Mouse (Mus musculus) T-helper 2 cell (primary cell): ENCODE results near the gene Bag6.

Experiments used
- in situ Hi-C: fragments of 300-600 bp; cut with MboI, MseI; formaldehyde crosslinking; loops from one replicate; pipeline ENCODE4 v1.15.1; 2025; ENCODE audit warnings: high pct_unique_total_duplicates

Bag6 gene

GRCm38 (mm10) chr17:35193881-35194843, 59.2 kb downstream of the Bag6 start, which contains the start of gene Ltb:
Gene Ltb (plus strand): TSS chr17:35194439.
- in situ Hi-C loops = no loop called here

DNA sequence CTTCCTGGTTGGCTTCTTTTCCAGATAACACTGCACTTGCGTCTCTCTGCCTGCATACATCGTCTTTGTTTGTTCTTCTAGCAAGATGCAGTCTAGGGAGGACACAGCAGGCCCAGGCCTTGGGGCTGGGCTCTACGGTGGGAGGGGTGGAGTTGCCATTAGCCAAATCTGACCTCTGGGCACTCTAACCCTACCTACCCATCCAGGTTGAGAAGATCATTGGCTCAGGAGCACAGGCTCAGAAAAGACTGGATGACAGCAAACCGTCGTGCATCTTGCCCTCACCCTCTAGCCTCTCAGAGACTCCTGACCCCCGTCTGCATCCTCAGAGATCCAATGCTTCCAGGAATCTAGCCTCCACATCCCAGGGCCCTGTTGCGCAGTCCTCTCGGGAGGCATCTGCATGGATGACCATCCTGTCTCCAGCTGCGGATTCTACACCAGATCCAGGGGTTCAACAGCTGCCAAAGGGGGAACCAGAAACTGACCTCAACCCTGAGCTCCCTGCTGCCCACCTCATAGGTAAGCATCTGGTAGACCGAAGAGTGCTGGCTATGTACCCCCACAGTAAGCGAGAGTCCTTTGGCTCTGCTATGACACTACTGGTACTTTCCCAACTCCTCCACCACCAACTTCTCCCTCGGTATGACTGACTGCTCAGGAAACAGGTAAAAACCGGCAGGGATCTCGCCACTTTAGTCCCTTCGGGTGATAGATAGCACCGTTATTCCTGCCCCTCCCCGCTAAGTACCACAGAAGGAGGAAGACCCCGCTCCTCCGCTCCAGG, 60.1 kb downstream of the Bag6 start:
- in situ Hi-C loops = loop anchor here (5.0 kb wide), 1 partner anchor 37 kb away; the partner anchor contains the start of gene Atp6v1g2

DNA sequence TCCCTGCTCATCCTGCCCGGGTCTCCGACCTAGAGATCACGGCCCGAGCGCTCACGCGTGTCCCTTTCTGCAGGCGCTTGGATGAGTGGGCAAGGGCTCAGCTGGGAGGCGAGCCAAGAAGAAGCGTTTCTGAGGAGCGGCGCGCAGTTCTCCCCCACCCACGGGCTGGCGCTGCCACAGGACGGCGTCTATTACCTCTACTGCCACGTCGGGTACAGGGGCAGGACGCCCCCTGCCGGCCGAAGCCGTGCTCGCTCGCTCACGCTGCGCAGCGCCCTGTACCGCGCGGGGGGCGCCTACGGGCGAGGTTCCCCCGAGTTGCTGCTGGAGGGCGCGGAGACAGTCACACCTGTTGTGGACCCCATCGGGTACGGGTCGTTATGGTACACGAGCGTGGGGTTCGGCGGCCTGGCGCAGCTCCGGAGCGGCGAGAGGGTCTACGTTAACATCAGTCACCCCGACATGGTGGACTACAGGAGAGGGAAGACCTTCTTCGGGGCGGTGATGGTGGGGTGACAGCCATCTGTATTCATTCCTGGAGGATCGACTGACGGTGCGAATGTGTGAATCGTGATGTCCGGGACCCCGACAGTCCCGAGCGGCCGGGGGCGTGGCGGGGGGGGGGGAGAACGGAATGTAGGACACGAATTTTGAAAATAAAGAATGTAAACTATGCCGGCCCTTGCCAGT, 60.8 kb downstream of the Bag6 start:
- in situ Hi-C loops = loop anchor here (5.0 kb wide), 1 partner anchor 37 kb away; the partner anchor contains the start of gene Atp6v1g2

- in situ Hi-C loops = loop anchor here (5.0 kb wide), 1 partner anchor 36 kb away; the partner anchor contains the start of gene Atp6v1g2
Observed at GRCm38 (mm10) chr17:35196321-35196641, 61.3 kb downstream of the Bag6 start.
